Comparison of ENCODE assay signal across 10 mouse cellular contexts in the genomic region with DNA sequence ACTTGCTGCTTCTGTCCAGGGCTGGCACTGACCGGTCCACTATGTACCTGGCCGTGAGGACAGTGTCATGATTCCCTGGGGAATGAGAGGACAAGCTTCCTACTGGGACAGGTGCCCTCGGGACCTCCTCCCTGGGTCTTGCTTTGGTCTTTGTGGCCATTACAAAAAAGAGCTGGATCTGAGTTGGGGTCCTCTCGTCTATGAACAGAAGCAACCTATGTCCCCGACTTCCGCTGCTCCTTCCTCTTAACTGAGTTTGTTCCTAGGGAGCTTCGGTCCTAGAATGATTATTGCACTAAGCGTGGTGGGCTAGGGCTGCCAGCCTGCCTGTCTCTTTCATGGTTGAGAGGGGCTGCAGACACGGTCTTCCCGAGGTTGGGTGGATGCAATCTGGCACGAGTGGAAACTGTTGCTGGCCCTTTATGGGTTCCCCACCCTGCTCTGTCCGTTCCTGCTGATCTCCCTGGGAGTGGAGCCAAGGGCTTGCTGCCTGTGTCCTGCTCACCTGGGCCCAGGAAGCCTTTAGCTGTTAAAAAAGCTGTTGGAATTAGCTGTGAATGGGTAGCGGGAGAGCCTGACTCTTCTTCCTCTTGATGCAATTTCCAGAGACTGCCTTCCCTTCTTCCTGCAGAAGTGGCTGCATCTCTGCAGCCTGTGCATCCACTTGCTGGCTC. TPM values are rescaled to one million over a fixed set of nuclear protein-coding genes. Genes with fewer than 3 reads are reported as not detected.
DNase-seq lines count a peak whose midpoint lies in the region; ATAC-seq and TF ChIP-seq lines count a peak whose summit lies in the region.
"Had no signal": no experiment of that assay in that cellular context is flagged by ENCODE, and none has a peak within 500 bp of the region (broad histone marks: within the 10 kb centered on the region; RNA-seq: fewer than 3 reads in every experiment).

No protein-coding gene starts in this region.

- 37% methylated on average over 13 of the region's 13 CpGs for WGBS in kidney, embryonic 15.5 days
- whole genome bisulfite sequencing in forebrain, embryonic 11.5 days = 39% methylated on average over 13 of the region's 13 CpGs
- WGBS in hindbrain, postnatal 0 days = 28% methylated on average over 13 of the region's 13 CpGs
- 36% methylated on average over 13 of the region's 13 CpGs for WGBS in neural tube, embryonic 12.5 days

- no peak for DNase-seq in kidney, postnatal 25 days
- DNase-seq in forebrain, embryonic 11.5 days (ENCODE audit: low spot score) = no peak
- no peak for DNase-seq in hindbrain, postnatal 0 days (ENCODE audit: low spot score)
- DNase-seq in adrenal gland, postnatal 10 days = no peak
- DNase-seq in layer of hippocampus, adult 2 months (ENCODE audit: low spot score in 2 of 2) = no peak
- DNase-seq: kidney, postnatal 14 days had no signal

- H3K9ac ChIP-seq in kidney, embryonic 15.5 days = no peak overlapping the region
- H3K9ac ChIP-seq in forebrain, embryonic 11.5 days (ENCODE audit: low read length) = peak overlapping the region; percentile 67
- no peak overlapping the region for H3K9ac ChIP-seq in hindbrain, postnatal 0 days (replicated peaks; ENCODE audit: low read length)
- H3K9ac ChIP-seq in neural tube, embryonic 12.5 days = peak overlapping the region; percentile 61; the same call in 1 of the 2 replicates

- H3K4me3 ChIP-seq in kidney, embryonic 15.5 days (replicated peaks) = peak overlapping the region; percentile 56
- peak overlapping the region; percentile 59 for H3K4me3 ChIP-seq in forebrain, embryonic 11.5 days (ENCODE audit: low read depth, low read length)
- H3K4me3 ChIP-seq in hindbrain, postnatal 0 days (ENCODE audit: low read length) = peak overlapping the region; percentile 48; the same call in 1 of the 2 replicates
- peak overlapping the region; percentile 58 for H3K4me3 ChIP-seq in neural tube, embryonic 12.5 days
- H3K4me3 ChIP-seq in layer of hippocampus, adult 2 months = no peak overlapping the region; the same call in 1 of the 2 replicates
- H3K4me3 ChIP-seq: megakaryocyte, embryonic 14.5 days had no signal

- no peaks in the 10 kb centered on the region for H3K36me3 ChIP-seq in kidney, embryonic 15.5 days
- H3K36me3 ChIP-seq in forebrain, embryonic 11.5 days (ENCODE audit: control insufficient read depth, insufficient read depth, low read length) = no peaks in the 10 kb centered on the region
- no peaks in the 10 kb centered on the region for H3K36me3 ChIP-seq in hindbrain, postnatal 0 days (ENCODE audit: insufficient read depth, low read length)
- no peaks in the 10 kb centered on the region for H3K36me3 ChIP-seq in neural tube, embryonic 12.5 days

- no peak overlapping the region for H3K27ac ChIP-seq in kidney, embryonic 15.5 days
- H3K27ac ChIP-seq in forebrain, embryonic 11.5 days (ENCODE audit: low read depth, low read length) = no peak overlapping the region
- no peak overlapping the region for H3K27ac ChIP-seq in hindbrain, postnatal 0 days
- H3K27ac ChIP-seq in neural tube, embryonic 12.5 days = no peak overlapping the region
- no peak overlapping the region for H3K27ac ChIP-seq in layer of hippocampus, adult 2 months

- peaks cover 25% of the 10 kb centered on the region for H3K4me1 ChIP-seq in kidney, embryonic 15.5 days
- H3K4me1 ChIP-seq in forebrain, embryonic 11.5 days (replicated peaks; ENCODE audit: control insufficient read depth, insufficient read depth, low read length) = peaks cover 22% of the 10 kb centered on the region
- peaks cover 5% of the 10 kb centered on the region; the same call in 1 of the 2 replicates for H3K4me1 ChIP-seq in hindbrain, postnatal 0 days (ENCODE audit: insufficient read depth, low read length)
- H3K4me1 ChIP-seq in neural tube, embryonic 12.5 days = peaks cover 37% of the 10 kb centered on the region

- peaks cover 70% of the 10 kb centered on the region for H3K27me3 ChIP-seq in kidney, embryonic 15.5 days
- H3K27me3 ChIP-seq in forebrain, embryonic 11.5 days (ENCODE audit: control insufficient read depth, insufficient read depth, low read length) = peaks cover 16% of the 10 kb centered on the region
- peaks cover 22% of the 10 kb centered on the region; the same call in 1 of the 2 replicates for H3K27me3 ChIP-seq in hindbrain, postnatal 0 days (ENCODE audit: insufficient read depth, low read length)
- peaks cover 51% of the 10 kb centered on the region for H3K27me3 ChIP-seq in neural tube, embryonic 12.5 days (replicated peaks)

- peak overlapping the region; percentile 85 for H3K4me2 ChIP-seq in kidney, embryonic 15.5 days
- H3K4me2 ChIP-seq in forebrain, embryonic 11.5 days (ENCODE audit: low read depth, low read length, severe bottlenecking) = peak overlapping the region; percentile 91
- H3K4me2 ChIP-seq in hindbrain, postnatal 0 days (ENCODE audit: low read depth, low read length) = peak overlapping the region; percentile 85
- H3K4me2 ChIP-seq in neural tube, embryonic 12.5 days (replicated peaks) = peak overlapping the region; percentile 98

- no peak for TF ChIP-seq CTCF in hindbrain, postnatal 0 days (IDR thresholded peaks at IDR 0.05; ENCODE audit: low read depth)
- no peak for TF ChIP-seq CTCF in layer of hippocampus, adult 2 months (conservative IDR thresholded peaks at IDR 0.05)

- no peaks in the 10 kb centered on the region for H3K9me3 ChIP-seq in kidney, embryonic 15.5 days (replicated peaks)
- no peaks in the 10 kb centered on the region for H3K9me3 ChIP-seq in forebrain, embryonic 11.5 days (ENCODE audit: control insufficient read depth, low read length)
- no peaks in the 10 kb centered on the region for H3K9me3 ChIP-seq in hindbrain, postnatal 0 days (ENCODE audit: low read length)
- no peaks in the 10 kb centered on the region for H3K9me3 ChIP-seq in neural tube, embryonic 12.5 days
- H3K9me3 ChIP-seq: megakaryocyte, embryonic 14.5 days had no signal

- ATAC-seq in kidney, embryonic 15.5 days (replicated peaks; ENCODE audit: low FRiP score) = no peak
- no peak for ATAC-seq in forebrain, embryonic 11.5 days (replicated peaks; ENCODE audit: low FRiP score)
- 0 out of 2 replicates have a peak, but pooled peaks have one; percentile 31 for ATAC-seq in hindbrain, postnatal 0 days
- no peak for ATAC-seq in neural tube, embryonic 12.5 days (ENCODE audit: low FRiP score, low read depth)
- ATAC-seq in megakaryocyte-erythroid progenitor cell, adult 5-6 weeks (replicated peaks; ENCODE audit: low FRiP score, low TSS enrichment, poor library complexity, severe bottlenecking) = no peak

RNA-seq across cellular contexts. Expression of a gene that starts 1.5 kb away (rescaled TPM):
- polyA plus RNA-seq in kidney, embryonic 15.5 days (2015; fragmentation: Nextera tagmentation; extraction: Ambion mirVana) = 10.8 and 14.2 TPM in 2 replicates
- polyA plus RNA-seq in forebrain, embryonic 11.5 days (2014; fragmentation: Nextera tagmentation; extraction: Ambion mirVana) = 23.9 and 25.7 TPM in 2 replicates
- 40.5 and 54.8 TPM in 2 replicates for total RNA-seq in hindbrain, postnatal 0 days (2014; rRNA removed)
- 7.0 and 7.2 TPM in 2 replicates for polyA plus RNA-seq in hindbrain, postnatal 0 days (2015; fragmentation: Nextera tagmentation; extraction: Ambion mirVana)
- 17.7 and 18.8 TPM in 2 replicates for polyA plus RNA-seq in neural tube, embryonic 12.5 days (2016; fragmentation: Nextera tagmentation; extraction: Ambion mirVana)
- 0.22 and 0.37 TPM in 2 replicates for total RNA-seq in megakaryocyte-erythroid progenitor cell, adult 5-6 weeks (2014; fragmentation: Nextera tagmentation)
- 0.38 TPM in 1 of 2 replicates, not detected in the other for total RNA-seq in megakaryocyte-erythroid progenitor cell, adult 5-6 weeks (2017)
- 10 to 100 TPM in 1 of 2 experiments, 1 to 10 TPM in 1; 9.5 to 10.3 TPM for total RNA-seq in adrenal gland, postnatal 10 days (2021)
- total RNA-seq in layer of hippocampus, adult 2 months (2021) = 1 to 10 TPM; 3.9 to 5.5 TPM

RNA-seq across cellular contexts. Expression of a gene that starts 11.6 kb away (rescaled TPM):
- 118 TPM in 2 replicates for polyA plus RNA-seq in kidney, embryonic 15.5 days (2015; fragmentation: Nextera tagmentation; extraction: Ambion mirVana)
- polyA plus RNA-seq in forebrain, embryonic 11.5 days (2014; fragmentation: Nextera tagmentation; extraction: Ambion mirVana) = 126 and 135 TPM in 2 replicates
- total RNA-seq in hindbrain, postnatal 0 days (2014; rRNA removed) = 212 and 220 TPM in 2 replicates
- 228 and 239 TPM in 2 replicates for polyA plus RNA-seq in hindbrain, postnatal 0 days (2015; fragmentation: Nextera tagmentation; extraction: Ambion mirVana)
- 154 and 158 TPM in 2 replicates for polyA plus RNA-seq in neural tube, embryonic 12.5 days (2016; fragmentation: Nextera tagmentation; extraction: Ambion mirVana)
- 67.6 and 82.8 TPM in 2 replicates for total RNA-seq in megakaryocyte-erythroid progenitor cell, adult 5-6 weeks (2014; fragmentation: Nextera tagmentation)
- 39.9 and 49.6 TPM in 2 replicates for total RNA-seq in megakaryocyte-erythroid progenitor cell, adult 5-6 weeks (2017)
- 100 to 1,000 TPM; 111 to 120 TPM for total RNA-seq in adrenal gland, postnatal 10 days (2021)
- total RNA-seq in layer of hippocampus, adult 2 months (2021) = 100 to 1,000 TPM; 171 to 177 TPM

RNA-seq across cellular contexts. Expression of a gene that starts 29.9 kb away (rescaled TPM):
- 39.7 and 42.1 TPM in 2 replicates for polyA plus RNA-seq in kidney, embryonic 15.5 days (2015; fragmentation: Nextera tagmentation; extraction: Ambion mirVana)
- 44.5 and 52.4 TPM in 2 replicates for polyA plus RNA-seq in forebrain, embryonic 11.5 days (2014; fragmentation: Nextera tagmentation; extraction: Ambion mirVana)
- total RNA-seq in hindbrain, postnatal 0 days (2014; rRNA removed) = 55.0 and 76.7 TPM in 2 replicates
- polyA plus RNA-seq in hindbrain, postnatal 0 days (2015; fragmentation: Nextera tagmentation; extraction: Ambion mirVana) = 36.3 and 36.5 TPM in 2 replicates
- 44.6 and 46.6 TPM in 2 replicates for polyA plus RNA-seq in neural tube, embryonic 12.5 days (2016; fragmentation: Nextera tagmentation; extraction: Ambion mirVana)
- total RNA-seq in megakaryocyte-erythroid progenitor cell, adult 5-6 weeks (2014; fragmentation: Nextera tagmentation) = 23.3 and 29.7 TPM in 2 replicates
- total RNA-seq in megakaryocyte-erythroid progenitor cell, adult 5-6 weeks (2017) = 8.9 and 10.9 TPM in 2 replicates
- 10 to 100 TPM; 15.2 to 19.1 TPM for total RNA-seq in adrenal gland, postnatal 10 days (2021)
- total RNA-seq in layer of hippocampus, adult 2 months (2021) = 10 to 100 TPM; 32.4 to 33.3 TPM

RNA-seq across cellular contexts. Expression of a gene that starts 32.1 kb away (rescaled TPM):
- 0.23 and 0.31 TPM in 2 replicates for polyA plus RNA-seq in kidney, embryonic 15.5 days (2015; fragmentation: Nextera tagmentation; extraction: Ambion mirVana)
- 6.6 and 11.6 TPM in 2 replicates for polyA plus RNA-seq in forebrain, embryonic 11.5 days (2014; fragmentation: Nextera tagmentation; extraction: Ambion mirVana)
- 0.83 and 1.2 TPM in 2 replicates for total RNA-seq in hindbrain, postnatal 0 days (2014; rRNA removed)
- polyA plus RNA-seq in hindbrain, postnatal 0 days (2015; fragmentation: Nextera tagmentation; extraction: Ambion mirVana) = 0.96 and 1.3 TPM in 2 replicates
- polyA plus RNA-seq in neural tube, embryonic 12.5 days (2016; fragmentation: Nextera tagmentation; extraction: Ambion mirVana) = 0.15 and 0.50 TPM in 2 replicates
- total RNA-seq in megakaryocyte-erythroid progenitor cell, adult 5-6 weeks (2014; fragmentation: Nextera tagmentation) = not detected in 2 replicates
- total RNA-seq in megakaryocyte-erythroid progenitor cell, adult 5-6 weeks (2017) = not detected in 2 replicates
- total RNA-seq in adrenal gland, postnatal 10 days (2021) = under 1 TPM in 1 of 2 experiments, not detected in 1; 0.15 TPM
- 1 to 10 TPM; 3.3 to 3.6 TPM for total RNA-seq in layer of hippocampus, adult 2 months (2021)

Comparison
In these comparisons a context has a peak if more than half of its experiments do, and no peak if none do; other contexts are left out.
1. H3K9ac ChIP-seq: peak in forebrain, embryonic 11.5 days (single experiment) and neural tube, embryonic 12.5 days (single experiment); none in kidney, embryonic 15.5 days (single experiment) and hindbrain, postnatal 0 days (single experiment).
2. Peak in every context shown above with its lines, with median percentiles within 50 percentile points of each other: H3K4me2 ChIP-seq.